Mouse (Mus musculus) thymus, postnatal 14 days (tissue): ENCODE data around the gene Gm10358.
"Not testable (repeated sequence)": the region's sequence is repeated elsewhere in the genome, so short reads cannot be mapped to it uniquely, and the experiment has no call there.

Experiments
- DNase-seq: peaks from one replicate; pipeline ENCODE4 v3.0.0; 2021

Gene Gm10358

GRCm38 (mm10) chr8:75406489-75406888 lies at the start of gene Gm10358:
Gm10358 (minus strand) TSS chr8:75406589.
- no peak for DNase-seq

DNA sequence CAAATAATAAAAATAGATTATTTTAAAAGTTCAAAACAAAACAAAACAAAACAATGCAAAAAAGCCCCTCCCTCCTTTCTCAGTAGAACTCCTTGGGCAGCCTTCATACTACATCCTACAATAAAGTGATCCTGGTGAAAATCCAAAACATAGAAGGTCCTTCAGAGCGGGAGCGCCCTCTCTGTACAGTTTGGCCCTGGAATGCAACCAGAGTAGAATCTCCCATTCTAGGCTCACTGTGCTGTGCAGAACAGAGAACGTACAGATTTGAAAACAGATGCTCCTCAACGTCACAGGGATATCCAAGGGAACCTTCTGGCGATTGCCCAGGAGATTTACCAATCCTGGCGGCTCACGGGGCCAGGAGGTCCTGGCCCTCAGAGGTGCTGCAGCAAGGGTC lies 42.0 kb upstream of the Gm10358 start, which contains the start of gene Iqcm:
Gene Iqcm (plus strand): TSS at position 301 of the 400 bp plus-strand sequence.
- DNase-seq: no peak

GRCm38 (mm10) chr8:75415696-75416095 lies 9.3 kb upstream of the Gm10358 start:
- not testable (repeated sequence) for DNase-seq

- DNase-seq: no peak
These were observed 21.6 kb downstream of the Gm10358 start for GRCm38 (mm10) chr8:75384770-75385290.

DNA sequence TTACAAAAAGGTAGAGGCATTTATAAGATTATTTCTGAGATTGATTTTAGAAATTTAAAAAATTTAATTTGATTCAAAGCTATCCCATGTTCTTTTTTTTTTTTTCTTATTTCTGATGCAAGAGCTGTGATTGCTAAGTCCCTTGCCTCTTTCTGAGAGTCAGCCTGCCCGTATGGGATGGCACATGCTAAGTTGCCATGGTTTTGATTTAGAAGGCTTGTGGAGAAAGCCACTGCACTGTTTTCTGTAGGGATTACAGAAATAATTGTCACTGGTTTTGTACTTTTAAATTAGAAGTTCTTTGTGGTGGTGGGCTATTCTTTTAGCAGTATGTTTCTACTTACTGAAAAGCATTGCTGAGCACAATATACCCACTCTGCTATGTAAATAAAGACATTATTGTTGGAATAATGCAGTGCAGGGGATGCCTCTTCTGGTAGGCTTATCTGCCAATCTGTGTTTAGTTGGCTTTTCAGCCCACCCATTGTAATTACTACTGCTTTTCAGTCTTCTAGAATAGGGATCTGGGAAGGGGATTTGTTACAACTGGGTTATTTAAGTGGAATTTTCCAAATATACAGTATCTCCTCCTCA lies 30.8 kb downstream of the Gm10358 start:
- no peak for DNase-seq

GRCm38 (mm10) chr8:75372006-75372405 lies 34.4 kb downstream of the Gm10358 start:
- no peak for DNase-seq
